Mouse (Mus musculus): ENCODE data around the gene Usp36.

GRCm38 (mm10) chr11:118312132-118312723, 22.2 kb upstream of the Usp36 start:
- TF ChIP-seq CTCF (IDR thresholded peaks at IDR 0.05; ENCODE audit: extremely low read depth, insufficient read depth, low read length) (no peak), POLR2A (IDR thresholded peaks at IDR 0.05; ENCODE audit: extremely low read depth, insufficient read depth, low read length) (no peak)

Measured in cortical plate, adult 2 months (tissue).